Mouse (Mus musculus) kidney, adult 9 months (tissue): ENCODE results near the gene Vmn1r55.
"Not testable (repeated sequence)": the region's sequence is repeated elsewhere in the genome, so short reads cannot be mapped to it uniquely, and the experiment has no call there.

ENCODE experiments used
- DNase-seq: peaks from one replicate; pipeline ENCODE4 v3.0.0; 2022

The Vmn1r55 gene

DNA sequence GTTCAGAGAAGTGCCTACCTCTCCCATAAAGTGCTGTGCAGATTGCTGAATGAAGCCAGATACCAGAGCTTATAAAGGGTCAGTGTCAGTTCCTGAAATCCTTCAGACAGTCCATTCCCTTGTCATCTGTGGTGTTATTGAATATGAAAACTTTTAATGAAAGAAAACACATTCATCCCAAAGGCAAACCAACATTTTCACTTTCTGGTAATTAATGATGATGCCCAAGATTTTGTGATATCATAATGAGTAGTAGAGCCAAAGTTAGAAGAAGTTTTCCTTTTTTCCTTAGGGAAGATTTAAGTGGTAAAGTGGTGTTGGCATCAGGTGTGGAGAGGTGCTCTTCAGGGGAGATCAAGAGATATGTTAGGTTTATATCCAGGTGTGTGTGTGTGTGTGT, at the start of gene Vmn1r55:
TSS of gene Vmn1r55 (minus strand) at position 101 of the 400 bp plus-strand sequence.
- DNase-seq: not testable (repeated sequence)

DNA sequence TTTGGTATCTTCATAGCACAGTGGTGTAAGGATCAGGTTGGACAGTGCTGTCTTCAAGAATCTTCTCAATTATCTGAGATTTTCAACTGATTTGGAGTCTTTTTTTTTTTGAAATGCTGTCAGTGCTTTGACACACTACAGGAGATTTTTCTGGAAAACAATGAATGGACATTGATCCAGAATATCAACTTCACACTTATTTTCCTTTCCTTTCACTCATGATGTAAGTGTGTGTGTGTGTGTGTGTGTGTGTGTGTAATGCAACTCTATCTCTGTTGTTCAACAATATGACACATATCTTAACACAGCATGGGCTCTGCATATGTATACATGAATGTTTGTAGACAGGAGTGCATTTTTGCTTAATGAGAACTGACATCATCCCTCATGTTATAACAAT, 47.2 kb upstream of the Vmn1r55 start, which contains the start of gene Vmn1r56:
TSS of gene Vmn1r56 (minus strand) at position 101 of the 400 bp plus-strand sequence.
- DNase-seq: not testable (repeated sequence)

DNA sequence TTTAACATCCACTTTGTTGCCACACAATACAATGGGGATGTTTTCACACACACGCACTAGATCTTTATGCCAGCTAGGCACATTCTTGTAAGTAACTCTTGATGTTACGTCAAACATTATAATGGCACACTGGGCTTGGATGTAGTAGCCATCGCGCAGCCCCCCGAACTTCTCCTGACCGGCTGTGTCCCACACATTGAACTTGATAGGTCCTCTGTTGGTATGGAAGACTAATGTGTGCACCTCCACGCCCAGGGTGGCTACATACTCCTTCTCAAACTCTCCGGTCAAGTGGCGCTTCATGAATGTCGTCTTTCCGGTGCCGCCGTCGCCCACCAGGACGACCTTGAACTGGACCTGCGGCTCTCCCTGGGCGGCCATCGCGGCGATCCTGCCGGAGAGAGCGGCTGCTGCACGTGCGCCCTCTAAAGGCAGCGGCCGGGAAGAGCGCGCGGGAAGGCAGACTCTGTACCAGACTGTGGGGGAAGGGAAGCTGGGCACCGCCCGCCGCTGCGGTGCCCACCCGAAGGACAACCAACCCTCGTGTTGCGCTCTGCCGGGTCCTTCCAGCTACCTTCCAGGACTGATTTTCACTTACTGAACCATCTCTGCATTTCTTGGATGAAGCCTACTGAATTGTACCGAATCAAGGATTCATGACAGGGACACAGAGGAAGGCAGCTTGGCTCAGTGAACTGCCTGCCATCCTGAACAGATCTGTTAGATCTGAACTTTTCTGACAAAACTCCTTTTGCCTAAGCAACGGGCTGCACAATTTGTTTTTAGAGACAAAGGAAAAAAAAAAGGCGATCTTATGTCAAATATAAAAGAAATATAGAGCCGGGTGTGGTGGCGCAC, 23.7 kb downstream of the Vmn1r55 start, which contains the start of gene Rasl2-9:
TSS of gene Rasl2-9 (minus strand) at position 402 of the 858 bp plus-strand sequence.
- DNase-seq: peak; percentile 83

DNA sequence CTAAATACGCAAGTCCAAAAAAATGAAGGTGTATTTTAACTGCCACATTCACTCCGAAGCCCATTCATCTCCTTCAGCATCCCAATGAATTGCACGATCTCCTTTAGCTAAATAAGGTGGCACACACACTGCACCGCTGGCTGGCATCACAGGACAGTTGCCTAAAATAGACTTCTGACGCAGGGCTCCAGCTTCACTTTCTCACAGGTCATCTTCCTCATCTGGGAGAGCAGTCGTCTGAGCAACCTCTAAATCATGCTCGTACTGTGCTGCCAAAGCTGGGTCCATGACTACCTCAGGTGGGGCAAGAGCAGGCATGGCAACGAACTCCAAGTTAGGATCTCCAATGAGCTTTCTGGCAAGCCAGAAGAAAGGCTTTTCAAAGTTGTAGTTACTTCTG, 24.4 kb downstream of the Vmn1r55 start:
- DNase-seq: no peak

DNA sequence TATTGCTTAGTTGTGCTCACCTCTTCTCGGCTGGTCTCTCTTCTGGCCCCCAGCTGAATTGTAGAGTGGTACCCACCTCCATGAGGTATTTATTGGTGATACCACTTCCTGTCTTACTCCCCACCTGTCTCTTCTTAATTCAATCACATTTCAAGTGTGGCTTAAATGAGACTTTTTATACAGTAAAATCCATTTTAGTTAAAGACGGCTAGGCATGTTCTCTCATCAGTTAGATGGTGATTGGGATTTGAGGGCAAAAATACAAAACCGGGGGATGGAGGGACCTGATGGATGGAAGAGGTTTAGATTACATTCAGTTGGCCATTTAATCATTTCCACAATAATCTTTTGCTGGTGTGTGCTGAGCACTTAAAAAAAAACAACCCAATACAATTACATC, 32.6 kb downstream of the Vmn1r55 start, which contains the start of gene Rfpl4:
TSS of gene Rfpl4 (minus strand) at position 101 of the 400 bp plus-strand sequence.
- no peak for DNase-seq

DNA sequence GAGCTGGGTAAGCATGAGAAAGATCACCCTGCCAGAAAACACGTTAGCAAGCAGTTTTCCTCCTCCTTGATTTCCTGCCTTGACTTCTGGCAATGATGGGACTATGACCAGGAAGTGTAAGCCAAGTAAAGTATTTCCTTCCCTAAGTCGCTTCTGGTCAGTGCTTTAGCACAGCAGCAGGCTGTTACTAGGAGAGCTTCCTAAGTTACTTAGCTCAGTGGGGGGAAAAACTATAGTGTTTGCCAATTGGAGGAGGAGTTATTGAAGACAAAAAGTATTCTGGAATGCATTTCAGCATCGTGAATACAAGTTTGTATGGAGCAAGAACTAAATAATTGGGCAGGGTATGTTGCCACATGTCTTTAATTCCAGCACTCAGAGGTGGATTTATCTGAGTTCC, 36.8 kb downstream of the Vmn1r55 start:
- no peak for DNase-seq

DNA sequence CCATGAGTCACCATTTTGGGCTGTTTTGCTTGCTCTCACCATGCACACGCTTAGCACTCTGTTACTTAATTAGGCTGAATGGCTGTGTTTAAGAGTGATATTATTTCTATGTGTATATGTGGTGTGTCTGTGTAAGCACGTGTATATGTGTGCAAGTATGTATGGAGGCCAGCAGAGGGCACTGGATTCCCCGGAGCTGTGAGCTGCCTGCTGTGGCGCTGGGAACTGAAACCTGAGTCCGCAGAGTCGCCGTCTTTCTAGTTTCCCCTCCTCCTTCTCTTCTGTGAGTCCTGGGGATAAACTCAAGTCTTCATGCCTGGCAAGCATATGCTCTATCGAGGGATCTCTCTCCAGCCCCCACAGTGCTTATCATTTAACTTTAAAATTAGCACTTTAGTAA, 40.2 kb downstream of the Vmn1r55 start:
- no peak for DNase-seq

DNA sequence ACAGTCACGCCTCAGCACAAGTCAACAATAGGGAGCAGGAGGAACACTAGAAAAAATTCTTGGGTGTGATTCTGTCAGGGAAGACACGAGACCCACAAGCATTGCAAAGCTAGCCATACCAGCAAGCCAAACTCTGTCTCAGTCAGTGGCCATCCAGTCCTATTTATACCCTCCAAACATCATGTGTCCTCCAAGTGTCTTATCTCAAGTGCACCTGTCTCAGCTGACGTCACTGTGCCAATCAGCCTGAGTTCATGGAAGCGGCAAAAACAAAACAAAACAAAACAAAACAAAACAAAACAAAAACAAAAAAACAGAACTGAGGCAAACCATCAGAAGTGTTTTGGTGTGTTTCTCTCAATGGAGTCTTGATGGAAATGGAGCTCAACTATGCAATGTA, 41.2 kb downstream of the Vmn1r55 start:
- DNase-seq: no peak

DNA sequence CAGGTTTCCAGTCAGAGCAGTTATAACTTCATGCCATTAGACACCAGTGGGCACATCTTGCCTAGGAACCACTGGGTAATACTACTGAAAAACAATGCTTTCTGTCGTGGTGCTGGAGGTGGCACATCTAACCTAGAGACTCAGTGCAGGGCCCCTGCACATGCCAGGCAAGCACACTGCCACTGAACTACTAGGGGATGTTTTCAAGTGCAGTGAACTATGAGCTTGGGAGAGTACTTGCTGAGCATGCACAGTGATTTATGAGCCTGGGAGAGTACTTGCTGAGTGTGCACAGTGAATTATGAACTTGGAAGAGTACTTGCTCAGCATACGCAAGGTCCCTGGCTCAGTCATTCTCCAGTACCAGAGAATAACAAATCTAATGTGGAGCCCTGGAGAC, 46.9 kb downstream of the Vmn1r55 start:
- DNase-seq: peak; percentile 45

DNA sequence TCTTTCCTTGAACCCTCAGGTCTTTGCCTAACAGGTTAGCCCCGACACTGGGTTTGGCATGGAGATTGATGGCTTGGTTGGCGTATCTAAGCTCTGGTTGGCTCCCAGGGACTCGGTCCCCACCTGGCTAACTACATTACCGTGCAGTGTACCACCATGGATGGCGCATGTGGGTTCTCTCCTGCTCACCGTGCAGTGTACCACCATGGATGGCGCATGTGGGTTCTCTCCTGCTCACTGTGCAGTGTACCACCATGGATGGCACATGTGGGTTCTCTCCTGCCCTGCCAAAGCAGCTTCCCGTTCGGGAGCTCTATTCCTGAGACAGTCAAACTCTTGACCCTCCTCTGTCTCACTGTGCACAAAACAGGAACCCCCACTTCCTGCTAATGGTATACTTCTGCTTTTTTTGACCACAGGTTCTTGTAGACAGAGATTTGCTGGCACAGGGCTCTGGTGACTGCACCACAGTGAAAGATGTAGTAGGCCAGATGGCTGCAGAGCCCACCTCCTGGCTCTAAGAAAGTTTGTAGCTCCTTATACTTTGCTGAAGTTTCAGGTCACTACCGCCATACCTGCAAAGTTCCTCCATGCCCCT, 48.3 kb downstream of the Vmn1r55 start:
- no peak for DNase-seq

DNA sequence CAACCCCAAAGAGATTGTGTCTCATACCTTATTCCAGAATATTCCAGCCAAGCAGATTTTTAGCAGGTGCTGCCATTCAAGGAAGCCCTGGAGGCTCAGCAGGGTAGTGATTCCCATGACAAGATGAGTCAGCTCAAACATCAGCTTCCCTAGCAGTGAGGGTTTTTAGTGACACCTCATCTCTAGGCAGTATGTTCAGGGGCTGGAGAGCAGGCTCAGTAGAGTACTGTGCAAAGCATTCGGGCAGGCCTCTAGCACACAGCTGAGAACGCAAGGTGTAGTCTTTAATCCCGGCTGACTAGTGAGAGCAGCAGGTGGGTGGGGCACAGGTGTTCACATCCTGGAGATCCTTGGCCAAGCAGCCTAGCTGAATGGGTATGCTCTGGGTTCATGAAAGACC, 49.7 kb downstream of the Vmn1r55 start:
- DNase-seq: no peak

DNA sequence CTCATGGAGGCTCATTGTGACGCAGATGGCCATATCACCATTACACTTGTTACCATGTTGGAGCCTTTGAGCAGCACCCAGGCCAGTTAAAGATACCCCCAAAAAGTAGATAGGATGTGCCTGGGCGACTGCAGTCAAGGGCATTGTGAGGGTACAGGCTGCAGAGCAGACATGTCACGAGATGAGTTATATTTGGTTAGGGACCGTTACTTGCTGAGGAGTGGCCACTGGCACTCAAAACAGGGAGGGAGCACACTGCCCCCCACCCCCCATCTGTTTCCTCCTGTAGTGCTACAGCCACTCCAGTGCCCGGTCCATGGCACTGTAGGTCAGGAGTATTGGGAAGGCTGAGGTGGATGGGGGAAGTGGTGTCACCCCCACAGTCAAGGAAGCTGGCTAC, 50.7 kb downstream of the Vmn1r55 start:
- no peak for DNase-seq

DNA sequence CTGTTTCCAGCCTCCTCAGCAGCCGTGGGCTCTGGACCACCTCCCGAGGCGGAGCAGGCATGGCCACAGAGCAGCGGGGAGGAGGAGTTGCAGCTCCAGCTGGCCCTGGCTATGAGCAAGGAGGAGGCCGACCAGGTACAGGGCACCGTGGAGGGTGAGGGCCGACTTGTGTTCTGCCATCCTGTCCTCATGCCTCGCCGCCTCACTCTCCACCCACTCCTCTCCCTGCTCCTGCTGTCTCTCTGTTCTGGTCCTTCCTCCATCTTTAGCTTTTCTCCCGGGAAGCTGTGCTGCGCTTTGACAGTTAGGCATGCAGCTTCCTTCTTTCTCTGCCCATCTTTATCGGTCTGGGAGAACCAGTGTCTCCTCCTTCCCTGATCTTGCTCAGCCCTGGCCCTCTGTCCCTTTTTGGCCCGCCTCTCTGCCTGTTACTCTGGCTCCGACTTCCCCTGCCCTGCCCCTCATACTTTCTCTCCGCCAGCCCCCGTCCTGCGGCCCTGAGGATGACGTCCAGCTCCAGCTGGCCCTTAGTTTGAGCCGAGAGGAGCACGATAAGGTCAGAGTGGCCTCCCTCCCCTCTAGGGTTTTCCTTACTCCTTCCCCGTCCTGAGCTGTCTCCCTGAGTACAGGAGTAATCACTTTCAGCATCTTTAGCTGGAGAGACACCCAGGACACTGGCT, 56.5 kb downstream of the Vmn1r55 start:
- no peak for DNase-seq

DNA sequence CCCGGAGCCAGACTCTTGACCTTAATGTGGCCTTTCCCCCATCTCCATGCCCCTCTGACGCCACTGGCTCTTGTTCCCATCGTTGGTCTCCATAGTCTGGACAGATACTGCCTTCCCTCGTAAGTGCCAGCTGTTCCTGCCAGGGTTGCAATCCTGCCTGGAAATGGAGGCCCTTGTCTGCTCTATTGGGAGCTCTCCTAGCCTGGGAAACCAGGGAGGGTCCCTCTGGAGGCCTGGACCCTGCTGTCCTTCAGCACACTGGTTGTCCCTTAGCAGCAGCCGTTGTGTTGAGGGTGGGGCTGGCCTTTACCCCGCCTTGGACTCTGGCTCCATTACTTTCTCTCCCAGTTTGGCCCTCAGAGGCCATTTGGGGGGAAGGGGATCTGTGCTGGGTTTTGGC, 57.1 kb downstream of the Vmn1r55 start:
- no peak for DNase-seq

DNA sequence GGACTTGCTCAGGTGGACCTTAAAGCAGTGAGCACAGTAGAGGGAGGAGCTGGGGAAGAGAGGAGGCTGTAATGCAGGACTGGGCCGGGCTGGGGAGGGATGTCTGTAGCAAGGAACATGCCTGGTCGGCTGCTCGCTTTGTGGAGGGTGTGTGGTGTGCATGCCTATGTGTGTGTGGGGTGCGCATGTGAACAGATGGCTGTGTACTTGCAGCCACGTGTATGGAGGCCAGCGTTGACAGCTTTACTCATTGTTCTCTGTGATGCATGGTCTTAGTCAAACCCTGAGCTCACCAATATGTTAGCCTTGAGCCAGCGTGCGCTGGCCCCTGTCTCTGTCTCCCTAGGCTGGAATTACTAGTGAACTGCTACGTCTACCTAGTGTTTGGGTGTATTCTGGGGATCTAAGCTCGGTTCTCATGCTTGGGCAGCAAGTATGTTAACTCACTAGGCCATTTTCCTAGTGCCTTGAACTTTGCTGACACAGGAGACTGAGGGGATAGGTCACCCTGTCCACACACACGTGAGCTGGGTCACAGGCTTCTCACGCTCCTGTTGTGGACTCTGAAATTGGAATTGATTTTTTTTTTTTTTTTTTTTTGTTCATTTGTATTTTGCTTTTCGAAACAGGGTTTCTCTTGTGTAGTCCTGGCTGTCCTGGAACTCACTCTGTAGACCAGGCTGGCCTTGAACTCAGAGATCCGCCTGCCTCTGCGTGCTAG, 58.3 kb downstream of the Vmn1r55 start:
- DNase-seq: no peak

DNA sequence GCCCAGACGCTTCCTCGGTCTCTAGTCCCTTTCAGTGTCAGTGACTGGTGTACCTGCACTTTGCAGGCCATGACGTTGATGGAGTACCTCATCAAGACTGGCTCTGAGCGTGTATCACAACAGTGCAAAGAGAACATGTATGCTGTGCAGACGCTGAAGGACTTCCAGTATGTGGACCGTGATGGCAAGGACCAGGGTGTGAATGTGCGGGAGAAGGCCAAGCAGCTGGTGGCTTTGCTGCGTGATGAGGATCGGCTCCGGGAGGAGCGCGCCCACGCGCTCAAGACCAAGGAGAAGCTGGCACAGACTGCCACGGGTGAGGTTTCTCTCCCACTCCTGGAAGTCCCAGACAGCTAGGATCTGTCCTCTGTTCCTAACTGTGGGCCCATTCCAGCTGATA, 59.6 kb downstream of the Vmn1r55 start:
- no peak for DNase-seq

DNA sequence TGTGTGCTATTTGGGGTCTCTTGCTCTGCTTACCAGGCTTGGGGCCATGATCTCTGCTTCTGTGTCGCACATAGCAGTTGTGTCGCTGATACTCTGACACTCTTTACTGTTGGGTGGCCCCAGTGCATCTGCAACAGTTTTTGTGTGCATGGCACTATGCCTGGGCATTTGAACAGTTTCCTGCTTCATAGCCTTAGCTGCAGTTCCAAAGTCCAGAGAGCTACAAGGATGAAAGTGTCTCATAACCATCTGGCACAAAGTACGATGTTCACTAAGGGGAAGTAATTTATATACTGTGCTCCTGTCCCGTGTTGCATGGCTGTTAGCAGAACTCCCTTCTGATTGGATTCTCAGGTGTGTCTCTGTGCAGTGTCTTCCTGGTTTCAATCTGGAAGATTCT, 61.6 kb downstream of the Vmn1r55 start:
- peak; percentile 80 for DNase-seq

DNA sequence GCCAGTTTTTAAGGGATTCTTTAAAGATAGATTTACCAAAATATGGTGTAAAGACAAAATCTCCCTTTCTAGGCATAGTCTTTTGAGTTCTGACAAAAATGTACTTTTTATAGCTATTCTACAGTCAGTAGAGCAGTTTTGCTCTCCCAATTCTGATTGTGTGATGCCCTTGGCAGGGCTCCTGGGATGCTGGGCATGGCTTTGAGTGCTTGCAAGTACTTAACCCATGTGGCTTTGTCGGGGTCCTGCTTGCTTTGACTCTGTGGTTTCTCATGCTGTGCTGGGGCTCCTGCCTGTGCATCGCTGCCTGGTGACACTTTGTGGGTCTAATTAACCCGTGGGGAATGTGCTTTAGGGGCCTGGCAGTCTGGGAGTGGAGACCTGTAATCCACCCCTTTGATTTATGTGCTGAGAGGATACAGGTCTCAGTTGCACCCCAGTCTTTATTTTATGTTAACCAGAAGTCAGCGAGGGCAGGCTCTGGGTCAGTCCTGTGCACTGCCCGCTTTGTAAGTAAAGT, 62.5 kb downstream of the Vmn1r55 start:
- no peak for DNase-seq

DNA sequence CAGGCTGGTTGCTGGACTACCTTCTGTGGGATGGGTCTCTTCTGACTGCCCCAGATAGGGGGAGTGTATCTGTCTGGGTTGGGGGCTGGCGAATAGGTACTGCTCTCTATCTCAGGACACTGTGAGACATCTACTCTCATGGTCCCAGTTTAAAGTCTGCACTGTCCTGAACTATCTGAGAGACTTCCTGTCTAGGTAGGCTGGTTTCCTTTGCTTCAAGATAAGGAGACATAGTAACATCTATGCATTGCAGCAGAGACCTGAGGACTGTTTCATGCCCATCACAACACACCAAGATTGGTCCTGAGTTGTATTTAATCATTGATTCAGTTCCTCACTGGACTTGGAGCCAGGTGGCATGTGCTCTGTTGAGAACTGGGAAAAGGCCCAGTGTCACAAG, 64.0 kb downstream of the Vmn1r55 start:
- DNase-seq: no peak

DNA sequence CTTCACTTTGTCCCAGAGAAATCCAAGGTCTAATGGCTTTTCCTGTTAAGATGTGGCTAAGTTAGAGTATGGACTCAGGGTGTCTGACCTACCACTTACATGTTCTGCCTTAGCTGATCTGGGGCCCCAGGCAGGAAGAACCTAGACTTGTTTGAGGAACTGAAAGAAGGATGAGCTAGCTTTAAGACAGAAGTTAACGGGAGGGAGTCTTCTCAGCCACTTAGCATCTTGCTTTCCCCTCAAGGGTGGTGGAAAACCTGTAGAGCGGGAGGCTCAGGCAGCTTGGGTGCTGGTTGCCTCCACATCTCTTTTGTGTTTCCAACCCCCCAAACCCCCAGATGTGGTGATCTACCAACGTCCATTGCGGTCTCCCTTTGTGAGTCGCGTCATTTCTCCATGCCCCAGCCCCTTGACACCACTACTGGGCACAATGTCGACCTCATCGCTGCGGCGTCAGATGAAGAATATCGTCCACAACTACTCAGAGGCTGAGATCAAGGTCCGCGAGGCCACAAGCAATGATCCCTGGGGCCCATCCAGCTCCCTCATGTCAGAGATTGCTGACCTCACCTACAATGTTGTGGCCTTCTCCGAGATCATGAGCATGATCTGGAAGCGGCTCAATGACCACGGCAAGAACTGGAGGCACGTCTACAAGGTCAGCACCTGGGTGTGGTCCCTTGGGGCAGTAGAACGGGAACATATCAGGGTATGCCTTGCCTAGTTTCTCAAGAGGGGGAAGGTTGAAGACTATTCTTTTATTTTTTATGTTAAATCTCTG, 66.0 kb downstream of the Vmn1r55 start:
- DNase-seq: peak; percentile 84

DNA sequence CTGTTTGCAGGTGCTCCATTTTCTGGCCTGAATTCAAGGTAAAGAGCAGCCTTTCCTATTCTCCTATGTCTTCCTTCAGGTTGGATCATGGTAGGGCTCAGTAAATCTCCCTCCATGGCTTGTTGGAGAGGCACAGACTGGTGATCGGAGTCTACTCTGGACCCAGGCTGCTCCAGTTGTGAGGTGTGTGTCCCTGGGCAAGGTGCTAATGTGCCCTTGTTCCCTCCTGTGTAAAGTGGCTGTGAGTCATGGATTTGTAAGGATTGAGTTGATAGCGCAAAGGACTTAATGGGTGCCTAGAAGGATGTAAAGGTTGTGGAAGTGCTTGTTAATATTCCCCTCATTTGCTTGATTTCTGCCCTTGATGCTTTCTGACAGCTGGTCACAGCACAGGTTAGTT, 67.5 kb downstream of the Vmn1r55 start:
- no peak for DNase-seq

DNA sequence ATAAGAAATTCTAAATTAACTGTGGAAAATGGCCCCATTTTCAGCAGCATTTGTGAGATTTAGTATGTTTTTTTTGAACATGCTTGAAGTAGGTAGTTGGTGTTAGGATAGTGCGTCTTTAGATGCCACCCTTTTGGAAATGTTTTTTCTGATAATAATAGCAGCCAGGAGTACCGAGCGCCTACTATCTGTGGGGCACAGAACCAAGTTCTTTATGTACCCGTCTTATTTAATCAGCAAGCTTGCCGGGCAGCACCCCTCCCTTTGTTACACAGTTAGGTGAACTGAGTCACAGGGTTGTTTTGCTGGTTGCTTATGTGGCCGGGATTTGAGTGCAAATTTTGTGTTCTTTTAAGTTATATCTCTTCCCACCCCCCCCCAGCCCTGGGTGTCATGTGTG, 68.2 kb downstream of the Vmn1r55 start:
- no peak for DNase-seq
